Mouse (Mus musculus) heart, postnatal 14 days (tissue): ENCODE measurements around the gene S100a11. TPM values are rescaled to one million over a fixed set of nuclear protein-coding genes. Genes with fewer than 3 reads are reported as not detected.

ENCODE experiments used
- DNase-seq, 2 experiments: peaks; one replicate each; pipeline ENCODE4 v3.0.0; 2021 to 2022
- intact Hi-C: fragments of 180-260 bp; cut with DNase I; formaldehyde crosslinking; loops from one replicate; pipeline ENCODE4 v1.15.1; 2025
- total RNA-seq, 2 experiments: library from RNA; stranded (reverse); gene quantifications; 2 replicates each; pipeline ENCODE4 v1.2.3; 2021

The S100a11 gene
- total RNA-seq, 2 experiments from 2014 or later: 111 to 124 TPM

- intact Hi-C loops: loop anchor here (2.0 kb wide), 1 partner anchor 14 kb away; no protein-coding TSS in a partner anchor
Measured at GRCm38 (mm10) chr3:93554981-93555877, 34.9 kb downstream of the S100a11 start, which contains the start of gene S100a10. Gene S100a10 (plus strand): TSS chr3:93555080.

GRCm38 (mm10) chr3:93555878-93556254, 35.6 kb downstream of the S100a11 start:
- peak; percentile 40 to 50 for DNase-seq
- intact Hi-C loops: loop anchor here (2.0 kb wide), 1 partner anchor 13 kb away; no protein-coding TSS in a partner anchor

More at GRCm38 (mm10) chr3:93554981-93555877, 34.9 kb downstream of the S100a11 start, which contains the start of gene S100a10:
- DNase-seq: peak; percentile 77 to 83

GRCm38 (mm10) chr3:93556599-93556998, 36.3 kb downstream of the S100a11 start:
- intact Hi-C loops: no loop called here
- peak in 1 of 2 experiments; percentile 25 for DNase-seq

GRCm38 (mm10) chr3:93557471-93557870, 37.2 kb downstream of the S100a11 start:
- intact Hi-C loops: no loop called here
- DNase-seq: no peak

- intact Hi-C loops: no loop called here
Measured at GRCm38 (mm10) chr3:93559961-93560360, 39.7 kb downstream of the S100a11 start.

GRCm38 (mm10) chr3:93562372-93562771, 42.1 kb downstream of the S100a11 start:
- no peak for DNase-seq
- intact Hi-C loops: no loop called here

More at GRCm38 (mm10) chr3:93559961-93560360, 39.7 kb downstream of the S100a11 start:
- DNase-seq: no peak

- intact Hi-C loops: no loop called here
- no peak for DNase-seq
Measured at GRCm38 (mm10) chr3:93563216-93563615, 42.9 kb downstream of the S100a11 start.

GRCm38 (mm10) chr3:93566892-93567291, 46.6 kb downstream of the S100a11 start:
- intact Hi-C loops: no loop called here

GRCm38 (mm10) chr3:93567721-93568120, 47.4 kb downstream of the S100a11 start:
- intact Hi-C loops: loop anchor here (2.0 kb wide), 1 partner anchor 13 kb away; the partner anchor contains the start of gene S100a10
- no peak for DNase-seq

More at GRCm38 (mm10) chr3:93566892-93567291, 46.6 kb downstream of the S100a11 start:
- no peak for DNase-seq

- peak; percentile 71 to 80 for DNase-seq
- intact Hi-C loops: loop anchor here (2.0 kb wide), 1 partner anchor 14 kb away; the partner anchor contains the start of gene S100a10
Measured at GRCm38 (mm10) chr3:93568428-93569040, 48.2 kb downstream of the S100a11 start.

GRCm38 (mm10) chr3:93569046-93569445, 48.8 kb downstream of the S100a11 start:
- no peak for DNase-seq
- intact Hi-C loops: loop anchor here (2.0 kb wide), 1 partner anchor 14 kb away; the partner anchor contains the start of gene S100a10

GRCm38 (mm10) chr3:93572058-93572791, 51.9 kb downstream of the S100a11 start:
- intact Hi-C loops: no loop called here
- no peak for DNase-seq

Other genes with a start within 250 kb of the S100a11 start
- gene Flg, start 247.0 kb upstream of the S100a11 start, total RNA-seq: under 1 TPM in 1 of 2 experiments, not detected in 1; 0.22 TPM
- gene Hrnr, start 200.7 kb upstream of the S100a11 start, total RNA-seq: under 1 TPM in 1 of 2 experiments, not detected in 1; 0.05 TPM
- under 1 TPM in 1 of 2 experiments, not detected in 1; 0.12 TPM for gene Rptn, start 126.8 kb upstream of the S100a11 start, total RNA-seq
- gene Tchh, start 78.2 kb upstream of the S100a11 start, total RNA-seq: under 1 TPM; 0.05 to 0.07 TPM
- gene Tchhl1, start 51.7 kb upstream of the S100a11 start, total RNA-seq: not detected
- 100 to 1,000 TPM; 129 to 145 TPM for gene S100a10, start 34.6 kb downstream of the S100a11 start, total RNA-seq
- not detected for gene Tdpoz2, start 132.2 kb downstream of the S100a11 start, total RNA-seq
- gene Tdpoz1, start 155.8 kb downstream of the S100a11 start, total RNA-seq: not detected
- gene Gm37596, start 172.6 kb downstream of the S100a11 start, total RNA-seq: not detected